Mouse (Mus musculus): ENCODE results near the gene Axdnd1.
"Not testable (repeated sequence)": the region's sequence is repeated elsewhere in the genome, so short reads cannot be mapped to it uniquely, and the experiment has no call there.

The Axdnd1 gene

GRCm38 (mm10) chr1:156437016-156437708 lies 16.2 kb upstream of the Axdnd1 start:
- no peak for DNase-seq (ENCODE audit: low spot score)

- no peak for DNase-seq (ENCODE audit: low spot score)
These were observed 12.5 kb upstream of the Axdnd1 start for GRCm38 (mm10) chr1:156433497-156433896.

- DNase-seq (ENCODE audit: low spot score), result no peak
These were observed 11.5 kb upstream of the Axdnd1 start for GRCm38 (mm10) chr1:156432498-156432897.

- no peak for DNase-seq (ENCODE audit: low spot score)
These were observed 7.5 kb upstream of the Axdnd1 start for GRCm38 (mm10) chr1:156428434-156428833.

GRCm38 (mm10) chr1:156425746-156426145 lies 4.8 kb upstream of the Axdnd1 start:
- DNase-seq (ENCODE audit: low spot score), result no peak

- DNase-seq (ENCODE audit: low spot score), result no peak
These were observed 3.1 kb upstream of the Axdnd1 start for GRCm38 (mm10) chr1:156424054-156424453.

GRCm38 (mm10) chr1:156423493-156423892 lies 2.5 kb upstream of the Axdnd1 start:
- DNase-seq (ENCODE audit: low spot score), result no peak

DNA sequence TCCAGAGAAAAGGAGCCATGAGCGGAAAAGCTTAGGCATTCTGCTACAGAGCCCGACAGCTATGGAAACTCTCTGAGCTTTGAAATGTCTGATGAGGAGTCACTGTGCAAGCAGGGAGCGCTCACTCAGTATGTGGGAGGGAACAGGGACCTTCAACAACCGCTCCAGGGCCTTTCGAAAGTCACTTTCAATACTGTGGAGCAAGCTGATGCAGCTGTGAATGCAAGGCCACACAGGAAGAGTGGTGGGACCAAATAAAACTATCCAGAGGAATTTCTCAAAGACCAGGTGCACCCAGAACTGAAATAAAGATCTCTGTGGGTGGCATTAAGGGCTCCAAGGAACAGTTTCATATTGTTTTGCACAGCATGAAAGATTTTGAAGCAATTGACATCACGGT lies 1.9 kb upstream of the Axdnd1 start:
- no peak for DNase-seq (ENCODE audit: low spot score)

- DNase-seq (ENCODE audit: low spot score), result no peak
These were observed 2.8 kb downstream of the Axdnd1 start for GRCm38 (mm10) chr1:156418170-156418569.

DNA sequence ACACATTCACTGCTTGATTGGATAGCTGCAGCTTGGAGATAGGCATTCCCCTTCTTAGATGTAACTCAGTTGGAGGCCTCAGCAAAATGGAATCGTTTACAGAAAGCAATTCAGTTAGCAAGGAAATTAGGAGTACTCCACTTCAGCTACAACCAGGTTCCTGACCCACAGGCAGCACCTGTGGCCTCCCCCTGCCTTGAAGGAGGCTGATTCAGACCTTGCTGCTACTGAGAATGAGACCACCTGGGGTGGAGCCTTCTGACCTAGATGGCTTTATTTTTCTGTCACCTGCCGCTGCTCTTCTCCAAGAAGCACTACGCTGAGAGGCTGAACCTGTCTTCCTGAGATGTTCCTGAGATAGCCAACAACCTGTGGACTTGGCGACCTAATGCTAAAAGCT lies 12.4 kb downstream of the Axdnd1 start:
- no peak for DNase-seq (ENCODE audit: low spot score)

GRCm38 (mm10) chr1:156408004-156408403 lies 13.0 kb downstream of the Axdnd1 start:
- DNase-seq (ENCODE audit: low spot score), result no peak

- DNase-seq (ENCODE audit: low spot score), result no peak
These were observed 17.7 kb downstream of the Axdnd1 start for GRCm38 (mm10) chr1:156403251-156403650.

- no peak for DNase-seq (ENCODE audit: low spot score)
These were observed 18.5 kb downstream of the Axdnd1 start for GRCm38 (mm10) chr1:156402491-156402890.

DNA sequence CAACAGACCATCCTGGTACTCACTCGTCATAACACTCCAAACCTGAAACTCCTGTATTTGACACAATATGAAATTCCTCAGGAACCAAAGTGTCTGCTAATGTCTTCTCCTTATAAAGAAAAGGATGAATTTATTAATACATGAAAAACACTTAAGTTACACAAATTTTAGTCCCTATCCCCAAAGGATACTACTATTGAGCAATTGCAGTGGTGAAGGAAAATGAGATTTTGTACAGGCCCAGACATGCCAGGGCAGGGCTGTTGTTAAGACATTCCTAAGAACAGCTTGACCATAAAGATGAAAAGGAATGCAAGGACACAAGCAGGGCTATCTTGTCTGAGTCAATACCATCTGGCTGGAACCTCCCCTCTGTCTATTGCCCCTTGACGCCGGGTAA lies 20.8 kb downstream of the Axdnd1 start:
- DNase-seq (ENCODE audit: low spot score), result not testable (repeated sequence)

GRCm38 (mm10) chr1:156393148-156393547 lies 27.8 kb downstream of the Axdnd1 start:
- no peak for DNase-seq (ENCODE audit: low spot score)

DNA sequence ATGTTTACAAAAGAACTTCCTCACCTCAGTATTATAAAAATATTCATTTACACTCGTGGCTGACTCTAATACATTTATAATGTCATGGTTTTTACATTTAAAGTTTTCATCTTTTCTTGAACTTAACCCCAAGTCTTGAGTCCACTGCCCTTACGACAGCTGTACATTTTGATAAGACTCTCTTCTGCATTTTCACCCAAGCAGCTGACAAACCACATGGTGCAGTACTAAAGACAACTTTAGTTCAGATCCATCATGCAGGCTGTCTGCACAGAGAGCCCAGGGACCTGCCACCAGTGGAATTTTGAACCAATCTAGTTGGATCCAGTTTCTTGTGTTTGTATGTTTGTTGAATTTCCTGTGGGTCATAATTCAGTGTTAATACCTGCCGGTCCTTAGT lies 34.1 kb downstream of the Axdnd1 start:
- no peak for DNase-seq (ENCODE audit: low spot score)

DNA sequence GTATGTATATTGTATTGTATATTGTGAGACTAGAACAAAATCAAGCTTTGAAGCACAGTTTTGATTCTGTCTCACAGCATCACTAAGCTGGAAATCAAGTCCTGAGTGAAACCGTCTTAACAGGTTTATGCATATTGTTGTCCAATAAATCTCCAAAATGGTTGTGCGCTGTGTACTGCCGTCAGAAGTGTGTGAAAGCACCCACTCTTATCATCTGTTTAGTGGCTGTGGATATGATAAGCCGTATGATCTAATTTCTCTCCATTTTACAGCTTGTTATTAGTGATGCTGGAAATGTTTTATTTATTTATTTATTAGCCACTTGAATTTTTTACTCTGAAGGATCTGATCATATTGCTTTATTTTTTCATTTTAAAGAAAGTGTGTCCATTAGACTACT lies 34.7 kb downstream of the Axdnd1 start:
- no peak for DNase-seq (ENCODE audit: low spot score)

GRCm38 (mm10) chr1:156381217-156381616 lies 39.7 kb downstream of the Axdnd1 start:
- DNase-seq (ENCODE audit: low spot score), result no peak

DNA sequence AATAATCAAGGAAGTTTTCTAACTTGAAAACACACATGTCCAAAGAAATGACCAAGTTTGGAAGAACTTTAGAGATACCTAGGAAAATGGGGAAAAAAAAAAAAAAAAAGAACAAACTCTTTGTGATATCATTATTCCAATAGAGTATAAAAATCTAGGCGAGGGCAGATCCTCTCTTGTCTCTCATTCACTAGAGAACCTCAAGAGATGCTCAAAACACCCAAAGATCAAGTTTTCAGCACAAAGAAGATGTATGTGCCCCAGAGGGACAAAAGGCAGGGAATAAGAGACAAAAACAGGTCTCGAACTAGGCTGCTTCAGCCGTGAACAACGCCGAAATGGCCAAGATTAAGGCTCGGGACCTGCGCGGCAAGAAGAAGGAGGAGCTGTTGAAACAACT lies 55.2 kb downstream of the Axdnd1 start, which contains the start of gene Gm2000:
Gm2000 (plus strand) TSS at position 301 of the 400 bp plus-strand sequence.
- DNase-seq (ENCODE audit: low spot score), result no peak

- DNase-seq (ENCODE audit: low spot score), result no peak
These were observed 68.5 kb downstream of the Axdnd1 start for GRCm38 (mm10) chr1:156352466-156352865.

- DNase-seq (ENCODE audit: low spot score), result no peak
These were observed 70.5 kb downstream of the Axdnd1 start for GRCm38 (mm10) chr1:156350441-156350840.

DNA sequence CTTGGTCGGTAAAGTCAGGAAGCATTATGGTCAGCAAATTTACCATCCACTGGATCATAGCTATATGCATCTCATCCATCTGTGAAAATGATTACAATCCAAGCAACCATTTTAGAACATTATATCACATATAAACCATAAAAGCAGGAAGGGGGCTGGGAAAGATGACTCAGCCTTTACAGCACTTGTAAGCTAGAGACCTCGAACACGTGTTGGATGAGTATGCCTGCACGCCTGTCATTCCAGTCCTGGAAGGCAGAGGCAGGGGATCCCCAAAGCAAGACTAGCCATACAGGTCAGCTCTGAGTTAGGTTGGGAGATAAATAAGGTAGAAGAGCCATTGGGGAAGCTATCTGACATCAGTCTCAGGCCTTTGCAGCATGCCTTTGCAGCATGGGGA lies 71.9 kb downstream of the Axdnd1 start:
- no peak for DNase-seq (ENCODE audit: low spot score)

DNA sequence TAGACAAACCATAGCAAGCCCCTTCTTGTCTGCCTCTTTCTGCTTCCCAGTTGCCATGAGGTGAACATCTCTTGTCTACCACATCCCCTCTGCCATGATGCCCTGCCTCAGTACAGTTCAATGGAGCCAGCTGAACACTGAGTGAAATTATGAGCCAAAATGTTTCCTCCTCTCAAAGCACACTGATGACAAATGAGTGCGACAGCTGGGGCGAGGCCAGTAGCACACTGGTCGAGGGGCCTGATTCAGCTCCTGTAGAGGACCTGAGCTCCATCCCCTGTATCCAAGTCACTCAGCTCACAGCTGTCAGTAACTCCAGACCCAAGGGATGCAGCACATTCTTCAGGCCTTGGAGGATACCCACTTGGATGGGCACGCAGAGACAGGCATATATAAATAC lies 75.3 kb downstream of the Axdnd1 start:
- DNase-seq (ENCODE audit: low spot score), result no peak

GRCm38 (mm10) chr1:156344433-156344832 lies 76.5 kb downstream of the Axdnd1 start:
- DNase-seq (ENCODE audit: low spot score), result no peak

Data from ovary, adult 18-20 months (tissue).